Mouse (Mus musculus) gastrocnemius, postnatal 25 days (tissue): ENCODE data around the gene Cdx2. TPM values are rescaled to one million over a fixed set of nuclear protein-coding genes. Genes with fewer than 3 reads are reported as not detected.

Experiments used
- DNase-seq: peaks from one replicate; pipeline ENCODE4 v3.0.0; 2022
- total RNA-seq, 2 experiments: library from RNA; stranded (reverse); gene quantifications; 1 replicate in 1 of 2; 2 replicates in 1 of 2; pipeline ENCODE4 v1.2.3; 2021

Cdx2 gene
- total RNA-seq, 2 experiments from 2014 or later: not detected

DNA sequence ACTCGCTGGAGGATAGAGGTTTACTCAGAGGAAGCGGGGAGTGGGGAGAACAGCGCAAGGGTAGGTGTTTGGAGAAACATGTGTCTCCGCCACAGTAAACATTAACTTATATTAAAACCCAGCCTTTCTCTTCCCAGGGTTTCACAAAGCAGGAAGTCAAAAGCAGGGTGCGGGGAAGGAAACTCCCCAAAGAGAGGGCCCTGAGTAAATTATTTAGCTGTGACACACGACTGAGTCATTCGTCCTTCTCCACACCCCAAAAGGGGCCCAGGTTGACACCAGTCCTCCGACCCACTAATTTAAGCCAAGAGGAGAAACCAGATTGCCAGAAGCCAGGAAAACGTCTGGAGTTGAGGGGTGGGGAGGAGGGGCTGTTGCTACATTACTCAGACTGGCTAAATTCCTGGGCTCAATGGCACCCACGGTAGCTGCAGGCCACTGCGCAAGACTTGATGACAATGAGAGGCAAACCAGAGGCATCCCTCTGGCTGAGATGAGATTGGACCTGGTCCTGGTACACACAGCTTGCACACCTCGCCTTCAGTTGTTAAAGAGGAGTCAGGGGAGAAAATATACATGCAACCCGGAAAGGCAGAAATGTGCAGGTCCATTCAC is 14.5 kb downstream of the Cdx2 start:
- no peak for DNase-seq

GRCm38 (mm10) chr5:147291764-147292505 is 15.1 kb downstream of the Cdx2 start:
- DNase-seq: no peak

- DNase-seq: no peak
Observed at GRCm38 (mm10) chr5:147284365-147284764, 22.7 kb downstream of the Cdx2 start.

GRCm38 (mm10) chr5:147277547-147277925 is 29.5 kb downstream of the Cdx2 start:
- no peak for DNase-seq

- no peak for DNase-seq
Observed at GRCm38 (mm10) chr5:147276701-147277546, 30.1 kb downstream of the Cdx2 start.

- DNase-seq: no peak
Observed at GRCm38 (mm10) chr5:147275761-147276160, 31.3 kb downstream of the Cdx2 start.

DNA sequence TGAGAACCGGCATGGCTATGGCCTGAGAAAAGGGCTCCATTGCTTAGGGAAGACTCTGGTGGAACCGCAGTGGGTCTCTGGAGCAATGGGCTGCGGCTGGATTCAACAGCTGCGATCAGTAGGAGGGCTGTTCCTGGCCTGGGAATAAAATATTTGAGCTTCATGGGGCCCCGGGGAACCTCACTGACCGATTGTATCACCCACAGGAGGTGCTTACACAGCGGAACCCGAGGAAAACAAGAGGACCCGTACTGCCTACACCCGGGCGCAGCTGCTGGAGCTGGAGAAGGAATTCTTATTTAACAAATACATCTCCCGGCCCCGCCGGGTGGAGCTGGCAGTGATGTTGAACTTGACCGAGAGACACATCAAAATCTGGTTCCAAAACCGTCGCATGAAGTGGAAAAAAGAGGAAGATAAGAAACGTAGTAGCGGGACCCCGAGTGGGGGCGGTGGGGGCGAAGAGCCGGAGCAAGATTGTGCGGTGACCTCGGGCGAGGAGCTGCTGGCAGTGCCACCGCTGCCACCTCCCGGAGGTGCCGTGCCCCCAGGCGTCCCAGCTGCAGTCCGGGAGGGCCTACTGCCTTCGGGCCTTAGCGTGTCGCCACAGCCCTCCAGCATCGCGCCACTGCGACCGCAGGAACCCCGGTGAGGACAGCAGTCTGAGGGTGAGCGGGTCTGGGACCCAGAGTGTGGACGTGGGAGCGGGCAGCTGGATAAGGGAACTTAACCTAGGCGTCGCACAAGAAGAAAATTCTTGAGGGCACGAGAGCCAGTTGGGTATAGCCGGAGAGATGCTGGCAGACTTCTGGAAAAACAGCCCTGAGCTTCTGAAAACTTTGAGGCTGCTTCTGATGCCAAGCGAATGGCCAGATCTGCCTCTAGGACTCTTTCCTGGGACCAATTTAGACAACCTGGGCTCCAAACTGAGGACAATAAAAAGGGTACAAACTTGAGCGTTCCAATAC is 32.6 kb downstream of the Cdx2 start:
- no peak for DNase-seq

- DNase-seq: no peak
Observed at GRCm38 (mm10) chr5:147272808-147273345, 34.2 kb downstream of the Cdx2 start.

DNA sequence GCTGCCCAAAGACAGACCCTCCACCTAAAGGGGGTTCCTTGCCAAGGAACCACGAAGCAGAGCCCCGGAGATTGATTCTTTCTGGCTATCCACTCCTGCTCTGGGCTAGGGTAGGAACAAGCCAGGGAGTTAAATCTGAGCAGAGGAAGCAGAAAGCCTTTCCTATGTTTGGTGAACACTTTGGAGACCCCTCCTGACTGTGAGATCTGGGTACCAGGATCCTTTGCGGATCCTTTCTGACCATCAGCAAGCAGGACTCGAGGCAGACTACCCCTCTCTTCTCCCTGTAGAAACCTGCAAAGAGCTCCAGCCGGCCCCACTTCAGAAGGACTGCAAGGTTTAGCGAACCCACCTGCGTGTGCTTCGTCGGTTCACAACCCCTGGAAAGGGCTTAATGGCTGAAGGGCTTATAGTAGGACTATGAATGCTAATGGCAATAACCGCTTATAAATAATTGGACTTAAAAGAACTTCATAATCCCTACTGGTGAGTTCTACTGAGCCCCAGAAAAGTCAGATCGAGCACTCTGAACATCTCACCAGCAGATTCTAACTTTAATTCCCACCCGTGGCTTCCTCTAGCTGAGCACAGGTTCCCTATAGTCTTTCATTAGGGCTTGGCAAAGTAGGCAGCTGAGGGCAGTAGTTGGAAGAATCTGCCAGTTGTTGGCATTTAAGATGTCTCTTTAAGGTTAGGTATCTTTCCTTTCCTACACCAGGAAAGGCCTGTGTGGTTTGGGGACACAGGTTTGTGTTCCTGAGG is 34.8 kb downstream of the Cdx2 start:
- DNase-seq: no peak

- DNase-seq: no peak
Observed at GRCm38 (mm10) chr5:147270673-147271655, 36.1 kb downstream of the Cdx2 start.

DNA sequence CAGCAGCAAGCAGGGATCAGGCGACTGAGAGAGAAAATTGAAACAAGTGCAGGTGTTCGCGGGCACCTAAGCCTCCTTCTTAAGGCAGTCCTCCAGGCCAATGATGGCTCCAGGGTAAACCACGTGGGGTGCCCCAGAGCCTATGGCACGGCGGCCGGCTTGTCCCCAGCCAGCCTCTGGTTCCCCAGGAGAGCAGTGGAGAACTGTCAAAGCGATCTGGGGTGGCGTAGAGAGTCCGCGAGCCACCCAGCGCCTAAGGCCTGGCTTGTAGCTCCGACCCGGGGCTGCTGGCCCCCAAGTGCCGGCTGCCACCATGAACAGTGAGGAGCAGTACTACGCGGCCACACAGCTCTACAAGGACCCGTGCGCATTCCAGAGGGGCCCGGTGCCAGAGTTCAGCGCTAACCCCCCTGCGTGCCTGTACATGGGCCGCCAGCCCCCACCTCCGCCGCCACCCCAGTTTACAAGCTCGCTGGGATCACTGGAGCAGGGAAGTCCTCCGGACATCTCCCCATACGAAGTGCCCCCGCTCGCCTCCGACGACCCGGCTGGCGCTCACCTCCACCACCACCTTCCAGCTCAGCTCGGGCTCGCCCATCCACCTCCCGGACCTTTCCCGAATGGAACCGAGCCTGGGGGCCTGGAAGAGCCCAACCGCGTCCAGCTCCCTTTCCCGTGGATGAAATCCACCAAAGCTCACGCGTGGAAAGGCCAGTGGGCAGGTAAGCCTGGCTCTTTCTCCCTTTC is 37.0 kb downstream of the Cdx2 start, which contains the start of gene Pdx1:
Gene Pdx1 (plus strand): TSS at position 34 of the 747 bp plus-strand sequence.
- no peak for DNase-seq

DNA sequence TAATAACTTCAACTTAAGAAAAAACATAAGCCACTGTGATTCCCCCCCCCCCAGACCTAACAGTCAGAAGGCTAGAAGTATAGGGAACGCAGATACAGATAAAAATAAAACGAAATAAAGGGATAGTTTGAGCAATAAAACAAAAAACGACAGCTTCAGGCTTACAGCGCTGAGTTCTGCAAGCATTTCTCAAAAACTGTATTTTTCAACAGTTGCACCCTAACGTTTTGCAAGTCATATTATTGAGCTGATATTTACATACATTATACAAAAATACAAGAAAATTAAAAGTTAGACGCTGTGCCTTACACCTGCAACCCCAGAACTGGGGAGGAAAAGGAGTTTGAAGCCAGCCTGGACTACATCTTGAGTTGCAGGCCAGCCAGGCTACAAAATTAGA is 37.7 kb downstream of the Cdx2 start:
- DNase-seq: no peak

DNA sequence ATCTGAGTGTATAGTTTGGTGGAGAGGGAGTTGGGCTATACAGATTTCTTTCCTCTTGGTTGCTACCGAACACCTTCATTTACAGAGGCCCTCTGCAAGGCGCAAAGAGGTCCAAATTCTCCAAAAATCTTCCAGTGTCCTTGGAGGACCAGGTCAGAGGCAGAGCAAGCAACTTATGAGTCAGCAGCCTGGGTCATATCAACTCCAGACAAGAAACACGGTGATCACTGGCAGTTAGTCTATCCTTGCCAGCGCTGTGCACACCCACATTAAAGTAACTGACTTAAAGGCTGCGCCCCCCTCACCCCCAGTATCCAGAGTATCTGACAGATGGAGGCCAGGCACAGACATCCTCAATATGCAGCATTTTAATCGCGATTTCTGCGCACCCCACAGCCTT is 38.3 kb downstream of the Cdx2 start:
- no peak for DNase-seq

DNA sequence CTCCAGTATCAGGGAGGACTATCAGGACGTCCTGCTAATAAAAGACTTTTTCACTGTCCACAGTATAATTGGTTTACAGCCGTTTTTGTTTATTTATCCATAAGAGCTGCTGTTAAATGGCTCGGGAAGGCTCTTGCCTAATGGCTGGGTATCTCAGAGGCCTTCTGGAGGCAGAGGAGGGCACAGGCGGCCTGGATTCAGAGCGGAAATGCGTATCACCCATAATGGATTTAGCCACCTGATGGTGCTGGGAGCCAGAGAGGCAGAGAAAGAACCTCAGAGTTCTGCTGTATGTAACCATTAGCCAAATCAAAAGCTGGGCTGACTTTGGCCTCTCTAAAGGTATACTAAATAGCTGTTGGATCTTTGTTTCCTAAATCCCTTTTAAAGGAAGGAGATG is 39.6 kb downstream of the Cdx2 start:
- DNase-seq: no peak

DNA sequence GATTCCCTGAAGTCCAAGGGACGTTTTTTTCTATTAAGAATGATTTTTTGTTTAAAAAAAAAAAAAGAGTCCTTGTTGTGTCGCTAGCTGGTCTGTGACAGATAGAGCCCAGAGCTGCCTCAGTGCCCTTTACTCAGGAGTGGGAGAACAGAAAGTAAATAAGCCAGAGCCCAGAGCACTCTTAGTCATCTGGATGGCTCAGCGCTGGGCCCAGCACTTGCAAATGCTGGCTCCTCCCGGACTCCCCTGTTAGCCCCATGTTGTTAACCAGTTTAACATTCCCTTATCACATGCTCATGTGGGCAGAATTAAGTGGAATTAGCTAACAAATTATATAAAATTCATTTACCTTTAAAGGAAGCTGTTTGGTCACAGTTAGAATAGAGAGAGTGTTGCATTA is 43.1 kb downstream of the Cdx2 start:
- DNase-seq: no peak

DNA sequence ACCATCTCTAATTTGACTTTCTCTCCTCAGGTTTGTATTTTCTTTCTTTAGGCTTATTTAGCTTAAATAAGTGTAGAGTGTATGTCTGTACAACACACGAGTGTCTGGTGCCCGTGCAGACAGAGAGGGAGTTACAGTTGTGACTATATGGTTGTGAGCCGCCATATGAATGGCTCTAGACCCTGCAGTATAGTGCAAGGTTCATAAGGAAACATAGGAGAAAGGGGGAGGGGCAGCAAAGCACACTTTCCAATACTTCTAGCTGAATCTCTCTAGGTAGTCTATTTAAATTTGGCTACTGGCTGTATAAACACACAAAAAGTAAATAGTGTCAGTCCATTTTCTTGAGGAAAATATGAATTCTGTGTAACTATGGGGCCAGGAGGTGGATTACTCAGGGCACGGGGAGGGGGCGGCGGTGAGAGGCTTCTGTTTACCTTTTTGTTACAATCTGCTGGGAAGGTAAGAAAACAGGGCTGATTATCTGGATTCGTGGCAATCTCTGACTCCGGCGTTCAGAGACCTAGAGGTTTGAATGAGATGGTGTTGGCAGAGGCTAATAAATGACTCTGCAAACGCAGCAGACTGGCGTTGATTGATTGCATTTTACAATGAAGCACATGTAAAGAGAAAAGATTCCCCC is 45.0 kb downstream of the Cdx2 start:
- DNase-seq: no peak

DNA sequence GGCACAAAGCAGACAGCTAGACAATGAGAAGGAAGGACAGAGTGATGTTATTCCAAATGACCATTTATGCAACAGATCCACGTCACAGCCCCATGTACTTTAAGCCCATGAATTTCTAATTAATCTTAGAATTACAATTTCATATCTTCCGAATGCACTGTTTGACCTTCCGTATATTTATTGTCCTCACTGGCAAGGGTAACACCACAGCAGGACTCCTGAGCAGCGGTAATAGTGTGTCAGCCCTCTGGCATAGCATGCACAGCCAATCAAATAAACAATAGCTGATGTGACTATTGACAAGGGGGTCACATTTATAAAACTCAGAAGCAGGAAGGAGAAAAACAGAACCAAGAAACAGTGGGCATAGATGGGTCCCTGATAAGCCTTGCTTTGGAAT is 46.3 kb downstream of the Cdx2 start:
- DNase-seq: no peak

GRCm38 (mm10) chr5:147260189-147260588 is 46.9 kb downstream of the Cdx2 start:
- DNase-seq: no peak
